Mouse (Mus musculus) hindbrain, embryonic 14.5 days (tissue): ENCODE measurements around the gene Hes1. TPM values are rescaled to one million over a fixed set of nuclear protein-coding genes. Genes with fewer than 3 reads are reported as not detected.

ENCODE experiments used
- ATAC-seq: fragments of 200-750 bp; cut with Nextera tagmentation; 2 replicates; pipeline ENCODE4 v1.8.0; 2017; ENCODE audit warnings: moderate number of reproducible peaks, mild to moderate bottlenecking, moderate TSS enrichment, moderate library complexity; ENCODE audit not compliant: low FRiP score
- DNase-seq: peaks from one replicate; pipeline ENCODE4 v3.0.0-alpha.2; 2015; ENCODE audit warnings: low spot score
- H3K27ac ChIP-seq: fragments of 300-500 bp; sonication (generic); 2 replicates; pipeline ENCODE4 v1.5.1; 2014; ENCODE audit warnings: mild to moderate bottlenecking, moderate library complexity
- H3K27me3 ChIP-seq: fragments of 300-500 bp; sonication (generic); 2 replicates; pipeline ENCODE4 v1.6.1; 2014; ENCODE audit warnings: mild to moderate bottlenecking, low read length, mixed read lengths; ENCODE audit not compliant: control insufficient read depth, insufficient read depth
- H3K36me3 ChIP-seq: fragments of 300-500 bp; sonication (generic); replicated peaks from 2 replicates; pipeline ENCODE4 v1.6.1; 2014; ENCODE audit not compliant: control insufficient read depth, insufficient read depth
- H3K4me1 ChIP-seq: fragments of 300-500 bp; sonication (generic); replicated peaks from 2 replicates; pipeline ENCODE4 v1.6.1; 2014; ENCODE audit warnings: antibody characterized with exemption, low read length, mixed read lengths; ENCODE audit not compliant: control insufficient read depth, insufficient read depth
- H3K4me2 ChIP-seq: fragments of 300-500 bp; sonication (generic); replicated peaks from 2 replicates; pipeline ENCODE4 v1.6.1; 2014; ENCODE audit warnings: mild to moderate bottlenecking, moderate library complexity
- H3K4me3 ChIP-seq: fragments of 300-500 bp; sonication (generic); replicated peaks from 2 replicates; pipeline ENCODE4 v1.5.1; 2014; ENCODE audit warnings: mild to moderate bottlenecking, low read length
- H3K9ac ChIP-seq: fragments of 300-500 bp; sonication (generic); 2 replicates; pipeline ENCODE4 v1.6.1; 2014
- H3K9me3 ChIP-seq: fragments of 300-500 bp; sonication (generic); 2 replicates; pipeline ENCODE4 v1.6.1; 2016; ENCODE audit warnings: low read length; ENCODE audit not compliant: control insufficient read depth
- WGBS: fragments of 180-500 bp; shearing (Covaris S2); extraction: QIAGEN DNeasy Blood & Tissue Kit; methylation state at CpG from one replicate; pipeline ENCODE4 v1.1.7; 2014; 5-methylcytosine and 5-hydroxymethylcytosine counted together
- polyA plus RNA-seq: library from polyadenylated mRNA; unstranded; fragments of >200 nt; fragmentation: Nextera tagmentation; extraction: Ambion mirVana; gene quantifications from 2 replicates; pipeline ENCODE4 v1.2.1, GENCODE M21; 2014

Hes1 gene
- polyA plus RNA-seq, 1 experiment from 2014 or later = 18.0 TPM

GRCm38 (mm10) chr16:30114451-30114850, 50.3 kb downstream of the Hes1 start:
- peaks cover 44% of the 10 kb centered on the region for H3K27me3 ChIP-seq
- WGBS = 78% methylated on average over 1 of the region's 1 CpGs

More at GRCm38 (mm10) chr16:30114451-30114850, 50.3 kb downstream of the Hes1 start:
- DNase-seq (no peak), ATAC-seq (no peak)
- no peak overlapping the region for H3K4me3 ChIP-seq
- no peak overlapping the region for H3K9ac ChIP-seq
- H3K9me3 ChIP-seq = peaks cover 9% of the 10 kb centered on the region; the same call in 1 of the 2 replicates
- H3K36me3 ChIP-seq = no peaks in the 10 kb centered on the region
- H3K27ac ChIP-seq = no peak overlapping the region
- H3K4me1 ChIP-seq = no peaks in the 10 kb centered on the region
- no peak overlapping the region for H3K4me2 ChIP-seq

Other genes with a start within 250 kb of the Hes1 start
- gene Cpn2, start 203.1 kb downstream of the Hes1 start, polyA plus RNA-seq = not detected in 2 replicates
- 0.31 and 0.39 TPM in 2 replicates for gene Lrrc15, start 218.9 kb downstream of the Hes1 start, polyA plus RNA-seq
- gene Gp5, start 246.4 kb downstream of the Hes1 start, polyA plus RNA-seq = 0.64 and 0.68 TPM in 2 replicates